Mouse (Mus musculus): ENCODE measurements at regions not wholly inside any gene's neighbourhood (a gene's known extent, or its start where the extent isn't known, plus 50 kb on each side); places are given as distances from the start of the nearest gene placed in this dataset.

- TF ChIP-seq CTCF (IDR thresholded peaks at IDR 0.05; ENCODE audit: low read depth, low read length) (no peak), GATA1 (IDR thresholded peaks at IDR 0.05; ENCODE audit: borderline replicate concordance, low read length) (no peak), TAL1 (conservative IDR thresholded peaks at IDR 0.05; ENCODE audit: low read depth, low read length) (no peak)
Observed at GRCm38 (mm10) chr14:71564816-71565215, 926.8 kb downstream of the Gm9195 start.
